Mouse (Mus musculus) right cerebral cortex, postnatal 36 days (tissue): ENCODE results near the gene Pet117.
A peak's percentile ranks its signal among the peaks of the same experiment; 100 is the strongest.

Source experiments
- DNase-seq, 2 experiments: peaks; one replicate each; pipeline ENCODE4 v3.0.0; 2022; ENCODE audit warnings: low spot score in 2 of 2, mixed read lengths in 1 of 2

Pet117 gene

GRCm38 (mm10) chr2:144381741-144382140 lies 12.9 kb downstream of the Pet117 start:
- DNase-seq, result no peak

GRCm38 (mm10) chr2:144382624-144383138 lies 13.9 kb downstream of the Pet117 start:
- no peak for DNase-seq

GRCm38 (mm10) chr2:144386296-144386695 lies 17.5 kb downstream of the Pet117 start:
- DNase-seq, result no peak

- DNase-seq, result no peak
Measured at GRCm38 (mm10) chr2:144388416-144388815, 19.6 kb downstream of the Pet117 start.

- no peak for DNase-seq
Measured at GRCm38 (mm10) chr2:144399531-144399930, 30.7 kb downstream of the Pet117 start.

GRCm38 (mm10) chr2:144400659-144401058 lies 31.9 kb downstream of the Pet117 start:
- DNase-seq, result no peak

GRCm38 (mm10) chr2:144409037-144409436 lies 40.2 kb downstream of the Pet117 start:
- DNase-seq, result no peak

- DNase-seq, result peak; percentile 32 to 50
Measured at GRCm38 (mm10) chr2:144410603-144411002, 41.8 kb downstream of the Pet117 start.

- DNase-seq, result peak; percentile 25 to 44
Measured at GRCm38 (mm10) chr2:144414646-144415045, 45.9 kb downstream of the Pet117 start.

GRCm38 (mm10) chr2:144416859-144417258 lies 48.1 kb downstream of the Pet117 start:
- no peak for DNase-seq

GRCm38 (mm10) chr2:144418062-144418461 lies 49.3 kb downstream of the Pet117 start:
- DNase-seq, result no peak

- DNase-seq, result no peak
Measured at GRCm38 (mm10) chr2:144422094-144422675, 53.4 kb downstream of the Pet117 start.
